ENCODE assay signal across 4 mouse cellular contexts in the genomic region with DNA sequence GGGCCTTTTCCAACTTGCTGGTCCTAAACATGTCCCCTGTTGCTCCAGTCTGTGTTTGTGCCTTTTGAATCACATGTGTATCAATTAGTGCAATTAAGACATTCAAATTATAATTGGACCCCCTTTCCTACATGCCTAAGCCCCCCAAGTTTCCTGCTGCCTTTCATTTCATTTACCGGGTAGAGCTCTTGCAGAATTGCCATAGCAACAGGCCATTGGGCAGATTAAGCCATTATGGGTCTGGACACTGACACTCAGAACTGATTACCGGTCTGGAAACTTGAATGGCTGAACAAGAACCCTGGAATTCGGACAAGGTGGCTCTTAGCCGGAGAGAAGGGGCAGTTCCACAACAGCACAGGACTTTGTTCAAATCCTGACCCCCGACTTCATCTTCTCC. TPM values are rescaled to one million over a fixed set of nuclear protein-coding genes. Genes with fewer than 3 reads are reported as not detected.
"Had no signal": no experiment of that assay in that cellular context is flagged by ENCODE, and none has a peak within 500 bp of the region (broad histone marks: within the 10 kb centered on the region; RNA-seq: fewer than 3 reads in every experiment).

No protein-coding gene starts in this region.

RNA-seq across cellular contexts. Expression of gene Magee2, which starts 39.5 kb away (rescaled TPM):
- polyA plus RNA-seq: liver, adult 2 months; liver, postnatal 0 days; macrophage; myocyte had no signal
